Mouse (Mus musculus) adipose tissue, adult 10 weeks (tissue): ENCODE results near the gene Rbmxl1. TPM values are rescaled to one million over a fixed set of nuclear protein-coding genes. Genes with fewer than 3 reads are reported as not detected.

Source experiments
- polyA plus RNA-seq: library from polyadenylated mRNA; stranded (reverse); fragments of 350-450 nt; fragmentation: Illumina TruSeq; extraction: RNeasy Lipid Tissue Mini Kit (QIAGEN cat#74804); gene quantifications from one replicate; pipeline ENCODE4 v1.2.3, GENCODE M21; 2014; ENCODE audit warnings: low read depth, low replicate concordance

The Rbmxl1 gene
- 33.9 TPM for polyA plus RNA-seq

GRCm38 (mm10) chr8:78508719-78509272 is at the start of gene Rbmxl1:
Gene Rbmxl1, minus strand, starts transcription at chr8:78508898.

GRCm38 (mm10) chr8:78509273-78510031 is 754 bp upstream of the Rbmxl1 start, which contains the start of gene Slc10a7:
Gene Slc10a7, plus strand, starts transcription at chr8:78509346.

Other genes starting within 250 kb of the Rbmxl1 start
- not detected for gene Pou4f2, start 72.3 kb downstream of the Rbmxl1 start, polyA plus RNA-seq
- gene Slc10a7, start 448 bp upstream of the Rbmxl1 start, polyA plus RNA-seq = 12.2 TPM